Mouse (Mus musculus) macrophage (primary cell): ENCODE data around the gene Dntt. TPM values are rescaled to one million over a fixed set of nuclear protein-coding genes. Genes with fewer than 3 reads are reported as not detected.
A peak's percentile ranks its signal among the peaks of the same experiment; 100 is the strongest.

Experiments
- H3K27ac ChIP-seq: fragments of 350-480 bp; formaldehyde crosslinking; 2 replicates; pipeline ENCODE4 v1.9.0; 2021
- H3K36me3 ChIP-seq: fragments of 350-480 bp; formaldehyde crosslinking; 2 replicates; pipeline ENCODE4 v1.9.0; 2021; ENCODE audit errors: inconsistent target
- H3K4me3 ChIP-seq: fragments of 350-480 bp; formaldehyde crosslinking; 2 replicates; pipeline ENCODE4 v1.9.0; 2021; ENCODE audit errors: inconsistent target
- H3K79me2 ChIP-seq: fragments of 350-480 bp; formaldehyde crosslinking; 2 replicates; pipeline ENCODE4 v1.9.0; 2021; ENCODE audit errors: inconsistent target
- WGBS: methylation state at CpG from one replicate; pipeline ENCODE4 v1.1.7; 2026; ENCODE audit warnings: inconsistent platforms; ENCODE audit not compliant: missing documents; 5-methylcytosine and 5-hydroxymethylcytosine counted together
- polyA plus RNA-seq: library from polyadenylated mRNA; stranded (reverse); fragments of 250-400 nt; gene quantifications from 3 replicates; pipeline ENCODE4 v1.2.4, GENCODE M21; 2018; ENCODE audit warnings: inconsistent platforms

Dntt gene
- polyA plus RNA-seq, 1 experiment from 2014 or later = 0.23 TPM

DNA sequence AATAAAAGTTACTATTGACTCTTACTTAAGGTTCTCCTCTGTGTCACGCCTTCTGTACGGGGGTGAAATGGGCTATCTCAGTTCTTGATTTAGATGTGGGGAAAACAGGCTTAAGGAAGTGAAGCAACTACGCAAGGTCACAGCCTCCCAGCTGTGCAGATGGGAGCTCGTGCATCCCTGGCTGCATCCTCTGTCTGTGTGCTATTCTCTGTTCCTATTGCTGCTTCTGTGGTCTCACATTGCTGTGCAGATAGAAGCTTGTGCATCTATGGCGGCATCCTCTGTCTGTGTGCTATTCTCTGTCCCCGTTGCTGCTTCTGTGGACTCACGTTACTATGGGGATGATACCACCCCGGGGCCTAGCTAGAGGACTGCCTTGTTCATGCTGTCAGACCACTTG, 2.5 kb upstream of the Dntt start:
- 38% methylated on average over 8 of the region's 8 CpGs for WGBS
- Histone ChIP-seq H3K79me2 (no peaks in the 10 kb centered on the region), H3K4me3 (no peak overlapping the region), H3K36me3 (no peaks in the 10 kb centered on the region), H3K27ac (no peak overlapping the region)

DNA sequence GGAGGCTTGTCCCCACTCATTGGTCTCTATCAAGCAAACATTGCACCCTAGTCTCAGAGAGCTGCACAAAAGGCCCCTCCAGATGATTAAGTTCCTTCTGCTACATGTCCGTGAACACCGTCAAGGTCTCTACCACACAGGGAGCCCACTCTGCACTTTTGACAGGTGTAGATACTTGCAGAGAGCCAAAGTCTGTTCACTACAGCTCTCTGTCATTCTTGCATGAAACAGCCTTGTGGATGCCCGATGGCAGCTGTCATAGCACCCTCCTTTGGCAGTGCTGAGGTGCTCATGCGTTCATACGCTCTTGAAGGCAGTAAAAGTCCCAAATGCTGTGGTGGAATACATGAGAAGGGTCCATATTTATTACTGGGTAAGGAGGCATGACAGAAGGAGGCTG, 2.1 kb upstream of the Dntt start:
- no peaks in the 10 kb centered on the region for H3K79me2 ChIP-seq
- H3K36me3 ChIP-seq = no peaks in the 10 kb centered on the region
- H3K27ac ChIP-seq = no peak overlapping the region
- H3K4me3 ChIP-seq = no peak overlapping the region
- WGBS = 83% methylated on average over 5 of the region's 5 CpGs

DNA sequence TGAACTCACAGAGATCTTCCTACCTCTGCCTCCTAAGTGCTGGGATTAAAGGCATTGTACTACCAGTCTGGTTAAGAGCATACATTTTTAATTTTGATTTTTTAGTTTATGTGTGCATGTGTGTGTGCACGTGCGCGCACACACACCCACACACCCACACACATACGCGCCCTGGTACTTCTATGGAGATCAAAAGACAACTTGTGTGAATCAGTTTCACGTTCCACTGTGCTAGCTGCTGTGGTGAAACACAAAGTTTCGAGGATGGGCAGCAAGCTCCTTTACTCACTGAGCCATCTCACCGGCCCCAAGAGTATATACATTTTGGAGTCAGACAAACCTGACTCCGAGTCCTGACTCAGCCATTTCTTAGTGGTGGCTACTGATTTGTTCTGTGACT, 1.5 kb upstream of the Dntt start:
- Histone ChIP-seq H3K4me3 (no peak overlapping the region), H3K79me2 (no peaks in the 10 kb centered on the region), H3K36me3 (no peaks in the 10 kb centered on the region), H3K27ac (no peak overlapping the region)
- 91% methylated on average over 9 of the region's 9 CpGs for WGBS

DNA sequence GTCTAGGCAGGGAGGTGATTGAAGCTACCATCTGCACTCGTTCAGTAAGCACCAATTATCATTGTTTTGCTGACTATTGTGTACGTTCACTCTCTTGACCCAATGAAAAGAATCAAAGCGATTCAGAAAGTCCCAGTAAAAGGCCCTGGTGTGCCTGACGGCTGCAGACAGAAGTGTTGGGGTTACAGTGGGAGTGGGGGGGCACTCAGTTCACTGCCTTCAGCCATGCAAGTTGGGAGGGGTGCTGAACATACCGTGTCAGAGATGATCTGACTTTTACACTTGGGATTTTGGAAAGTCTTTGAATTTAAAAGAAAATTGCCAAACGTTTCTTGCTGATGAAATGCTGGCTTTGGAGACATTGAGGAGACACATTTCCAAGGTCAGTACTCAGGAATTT, 1.1 kb downstream of the Dntt start:
- H3K4me3 ChIP-seq = no peak overlapping the region
- 65% methylated on average over 6 of the region's 6 CpGs for WGBS

DNA sequence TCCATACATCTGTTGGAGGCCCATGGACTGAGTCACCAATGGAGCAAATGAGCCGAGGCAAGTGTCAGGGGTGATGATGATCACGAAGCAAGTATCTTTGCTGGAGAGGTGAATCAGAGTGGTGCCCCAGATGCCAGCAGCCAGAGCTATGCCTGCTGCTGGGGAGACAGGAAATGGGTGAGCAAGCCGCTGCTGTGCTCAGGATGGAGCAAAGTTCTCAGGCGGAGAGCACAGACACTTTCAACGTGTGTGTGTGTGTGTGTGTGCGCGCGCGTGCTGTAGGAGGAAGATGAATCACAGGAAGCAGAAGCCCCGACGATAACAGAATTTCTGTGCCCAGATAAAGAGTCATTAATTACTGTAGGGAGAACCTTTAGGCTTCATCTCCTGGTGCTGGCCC, 1.9 kb downstream of the Dntt start:
- no peaks in the 10 kb centered on the region for H3K36me3 ChIP-seq
- WGBS = 6% methylated on average over 11 of the region's 11 CpGs
- H3K79me2 ChIP-seq = no peaks in the 10 kb centered on the region
- H3K4me3 ChIP-seq = no peak overlapping the region
- peak overlapping the region; percentile 17 for H3K27ac ChIP-seq

More for the DNA sequence above, 1.1 kb downstream of the Dntt start:
- Histone ChIP-seq H3K36me3 (no peaks in the 10 kb centered on the region), H3K79me2 (no peaks in the 10 kb centered on the region), H3K27ac (no peak overlapping the region)

DNA sequence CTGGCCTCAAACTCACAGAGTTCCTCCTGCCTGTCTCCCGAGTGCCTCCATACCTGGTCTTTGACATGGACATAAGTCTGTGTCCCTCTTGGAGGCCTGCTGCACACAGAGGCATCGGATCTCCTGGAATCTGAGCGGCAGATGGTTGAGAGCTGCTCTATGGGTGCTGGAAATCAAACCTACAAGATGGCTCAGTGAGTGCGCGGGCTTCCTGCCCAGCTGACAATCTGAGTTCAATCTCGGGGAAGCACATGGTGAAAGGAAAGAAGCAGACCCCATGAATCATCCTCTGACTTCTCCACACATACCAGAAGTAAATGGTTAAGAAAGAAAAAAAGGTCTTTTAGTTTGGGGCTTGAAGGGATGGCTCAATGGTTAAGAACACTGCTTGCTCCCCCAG, 2.8 kb downstream of the Dntt start:
- H3K4me3 ChIP-seq = no peak overlapping the region
- no peak overlapping the region for H3K27ac ChIP-seq
- H3K79me2 ChIP-seq = no peaks in the 10 kb centered on the region
- H3K36me3 ChIP-seq = no peaks in the 10 kb centered on the region
- WGBS = 42% methylated on average over 6 of the region's 6 CpGs

DNA sequence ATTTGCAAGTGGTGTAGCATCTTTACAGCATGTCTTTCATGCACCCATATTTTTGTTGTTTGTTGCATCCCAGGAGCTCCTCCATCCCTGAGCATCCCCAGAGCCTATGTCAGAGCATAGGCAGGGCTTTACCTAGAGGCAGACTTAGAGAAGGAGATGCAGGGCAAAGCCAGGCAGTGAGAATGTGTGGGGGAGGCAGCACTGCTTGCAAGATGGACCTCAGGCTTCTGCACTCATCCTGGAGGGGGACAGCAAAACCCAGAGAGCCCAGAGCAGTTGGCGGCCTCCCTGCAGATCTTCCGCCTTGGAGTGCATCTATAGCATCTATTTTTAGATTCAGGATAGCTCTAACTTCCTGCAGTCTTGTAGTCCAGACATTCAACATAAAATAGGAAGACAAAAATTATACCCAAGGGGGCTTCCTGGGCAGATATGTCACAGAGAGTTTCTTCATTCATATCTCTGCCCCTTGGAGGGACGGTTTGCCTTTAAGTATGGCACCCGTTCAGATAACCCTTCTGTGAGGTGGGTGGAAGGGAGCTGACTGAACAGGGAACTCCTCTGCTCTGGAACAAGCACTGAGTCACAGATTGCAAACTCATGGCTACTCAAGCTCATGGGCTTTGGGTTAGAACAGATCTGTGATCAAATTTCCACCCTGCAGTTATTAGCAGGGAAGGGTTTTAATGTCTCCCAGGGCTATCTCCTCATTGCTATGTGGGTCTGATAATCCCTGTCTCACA, 6.9 kb downstream of the Dntt start:
- Histone ChIP-seq H3K36me3 (no peaks in the 10 kb centered on the region), H3K4me3 (no peak overlapping the region), H3K27ac (no peak overlapping the region), H3K79me2 (no peaks in the 10 kb centered on the region)
- WGBS = 18% methylated on average over 4 of the region's 4 CpGs

DNA sequence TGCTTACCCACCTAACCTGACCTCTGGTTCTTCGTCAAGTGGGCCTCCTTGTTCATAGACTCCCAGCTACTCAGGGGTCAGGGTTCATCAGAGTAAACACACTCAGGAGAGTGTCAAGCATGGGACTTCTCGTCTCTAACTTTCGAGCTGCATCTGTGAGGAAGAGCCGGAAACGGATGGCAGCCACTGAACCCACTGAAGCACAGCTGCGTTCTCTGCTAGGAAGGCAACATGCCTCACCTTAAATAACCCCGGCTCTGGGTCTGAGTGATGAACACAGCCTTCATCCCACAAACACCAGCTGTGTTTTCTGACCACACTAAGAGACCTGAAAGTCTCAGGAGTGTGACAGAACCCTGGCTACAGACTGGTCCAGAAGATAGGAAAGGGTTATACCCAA, 10.0 kb downstream of the Dntt start:
- WGBS = 22% methylated on average over 7 of the region's 7 CpGs
- Histone ChIP-seq H3K4me3 (no peak overlapping the region), H3K27ac (no peak overlapping the region), H3K36me3 (no peaks in the 10 kb centered on the region), H3K79me2 (no peaks in the 10 kb centered on the region)

DNA sequence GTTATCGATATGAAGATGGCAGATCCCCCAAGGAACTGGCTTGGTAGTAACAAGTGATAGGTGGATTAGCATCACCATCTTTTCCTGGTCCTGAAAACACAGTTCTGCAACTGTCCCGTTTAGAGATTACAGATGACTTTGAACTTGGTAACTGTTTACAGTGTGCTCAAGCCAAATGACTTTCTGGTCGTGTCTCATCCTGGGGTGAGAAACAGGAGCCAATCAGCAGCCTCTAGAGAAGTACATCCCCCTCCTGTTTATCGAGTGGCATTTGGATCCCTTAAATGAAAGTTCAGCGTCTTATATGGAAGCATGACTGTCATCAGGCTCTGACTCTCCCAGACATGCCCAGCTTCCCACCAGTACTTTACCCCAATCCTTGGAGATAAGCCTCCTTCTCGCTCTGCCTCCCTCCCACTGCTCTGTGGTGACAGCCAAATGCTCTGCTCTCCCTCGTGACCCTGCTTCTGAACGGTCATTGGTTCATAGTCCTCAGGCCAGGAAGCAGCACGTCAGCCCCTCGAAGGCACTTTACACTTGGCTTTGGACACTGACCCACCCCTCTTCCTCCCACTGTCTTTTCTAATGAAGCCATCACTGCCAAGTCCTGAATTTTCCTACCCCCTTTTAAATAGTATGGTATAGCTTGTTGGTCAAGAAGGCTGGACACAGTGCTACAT, 16.2 kb downstream of the Dntt start:
- H3K27ac ChIP-seq = no peak overlapping the region
- no peaks in the 10 kb centered on the region for H3K79me2 ChIP-seq
- no peaks in the 10 kb centered on the region for H3K36me3 ChIP-seq
- no peak overlapping the region for H3K4me3 ChIP-seq
- WGBS = 85% methylated on average over 10 of the region's 10 CpGs

DNA sequence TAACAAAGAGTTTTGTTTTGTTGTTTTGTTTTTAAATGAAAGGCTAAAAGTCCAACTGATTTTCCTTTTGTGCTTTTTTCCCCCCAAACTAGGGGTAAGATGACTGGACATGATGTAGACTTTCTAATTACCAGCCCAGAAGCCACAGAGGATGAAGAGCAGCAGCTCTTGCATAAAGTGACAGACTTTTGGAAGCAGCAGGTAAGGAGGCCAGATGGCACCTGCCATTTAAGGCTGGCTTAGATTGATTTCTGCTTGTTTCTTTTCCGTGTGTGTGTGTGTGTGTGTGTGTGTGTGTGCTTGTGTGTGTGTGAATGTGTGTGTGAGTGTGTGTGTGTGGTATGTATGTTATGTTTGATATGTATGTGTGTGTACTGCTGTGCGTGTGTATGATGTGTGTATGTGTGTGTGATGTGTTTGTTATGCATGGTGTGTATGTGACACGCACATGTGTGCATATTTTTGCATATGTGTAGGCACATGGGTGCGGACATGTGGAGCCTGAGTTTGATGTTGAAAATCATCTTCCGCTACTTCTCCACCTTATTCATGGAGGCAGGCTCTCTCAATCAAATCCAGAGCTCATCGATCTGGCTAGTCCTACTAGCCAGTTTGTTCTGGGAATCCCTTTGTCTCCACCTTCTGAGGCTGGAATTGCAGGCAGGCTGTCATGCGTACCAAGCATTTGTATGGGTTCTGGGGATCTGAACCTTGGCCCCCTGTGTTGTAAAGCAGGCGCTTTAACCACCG, 18.5 kb downstream of the Dntt start:
- Histone ChIP-seq H3K27ac (no peak overlapping the region), H3K79me2 (no peaks in the 10 kb centered on the region), H3K4me3 (no peak overlapping the region), H3K36me3 (no peaks in the 10 kb centered on the region)
- 93% methylated on average over 9 of the region's 9 CpGs for WGBS

DNA sequence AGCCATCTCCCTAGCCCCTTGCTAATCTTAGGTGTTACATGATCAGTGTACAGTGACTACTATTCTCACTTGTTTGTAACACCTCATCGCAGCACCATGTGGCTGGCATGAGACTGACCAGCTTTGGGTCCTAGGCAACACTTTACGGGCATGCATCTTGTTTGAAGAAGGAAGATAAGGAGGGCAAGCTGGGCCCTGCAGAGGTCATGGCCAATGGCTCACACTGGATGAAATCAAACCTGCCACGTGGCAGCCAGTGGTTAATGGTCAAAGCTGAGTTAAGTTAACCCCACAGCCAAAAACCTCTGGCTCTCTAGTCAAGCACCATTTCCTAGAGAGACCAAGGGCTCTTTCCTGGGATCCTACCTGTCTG, 19.1 kb downstream of the Dntt start:
- H3K27ac ChIP-seq = no peak overlapping the region
- 95% methylated on average over 3 of the region's 3 CpGs for WGBS
- H3K4me3 ChIP-seq = no peak overlapping the region
- no peaks in the 10 kb centered on the region for H3K36me3 ChIP-seq
- H3K79me2 ChIP-seq = no peaks in the 10 kb centered on the region

DNA sequence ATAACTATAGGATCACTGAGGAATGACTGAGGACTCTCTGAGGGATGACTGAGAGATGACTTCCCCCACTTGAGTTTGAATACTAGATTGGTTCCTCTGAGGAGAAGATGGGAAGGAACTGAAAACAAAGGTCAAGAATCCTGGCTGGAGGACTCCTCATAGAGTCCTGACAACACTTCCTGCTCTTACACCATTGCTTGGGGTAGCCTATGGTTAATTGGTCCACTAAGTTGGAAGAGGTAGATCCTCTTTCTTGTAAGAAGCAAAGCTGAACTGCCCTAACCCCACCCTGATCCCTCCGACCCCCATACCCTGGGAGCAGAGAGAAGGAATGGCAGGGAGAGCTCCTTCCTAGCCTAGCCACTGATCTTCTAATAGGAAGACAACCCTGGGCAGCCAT, 22.6 kb downstream of the Dntt start:
- Histone ChIP-seq H3K79me2 (no peaks in the 10 kb centered on the region), H3K27ac (no peak overlapping the region), H3K4me3 (no peak overlapping the region), H3K36me3 (no peaks in the 10 kb centered on the region)
- 40% methylated on average over 1 of the region's 1 CpGs for WGBS

DNA sequence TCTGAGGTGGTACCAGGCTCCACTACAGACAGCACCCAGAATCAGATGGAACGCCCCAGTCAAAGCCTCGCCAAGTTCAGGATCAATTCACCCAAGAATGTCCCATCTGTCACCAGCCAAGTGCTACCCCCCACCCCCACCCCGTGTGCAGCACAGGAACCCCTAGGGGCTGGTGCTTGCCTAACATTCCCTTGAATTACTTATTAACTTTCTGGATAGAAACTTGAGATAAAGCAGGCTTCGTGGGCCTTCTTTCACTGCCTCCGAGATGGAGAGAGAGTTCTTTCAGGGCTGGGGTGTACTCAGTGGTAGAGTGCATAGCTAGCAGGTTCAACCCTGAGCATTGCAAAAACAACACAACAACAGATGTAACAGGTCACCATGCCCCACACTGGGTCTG, 23.2 kb downstream of the Dntt start:
- Histone ChIP-seq H3K27ac (no peak overlapping the region), H3K4me3 (no peak overlapping the region), H3K79me2 (no peaks in the 10 kb centered on the region), H3K36me3 (no peaks in the 10 kb centered on the region)
- WGBS = 78% methylated on average over 4 of the region's 5 CpGs

DNA sequence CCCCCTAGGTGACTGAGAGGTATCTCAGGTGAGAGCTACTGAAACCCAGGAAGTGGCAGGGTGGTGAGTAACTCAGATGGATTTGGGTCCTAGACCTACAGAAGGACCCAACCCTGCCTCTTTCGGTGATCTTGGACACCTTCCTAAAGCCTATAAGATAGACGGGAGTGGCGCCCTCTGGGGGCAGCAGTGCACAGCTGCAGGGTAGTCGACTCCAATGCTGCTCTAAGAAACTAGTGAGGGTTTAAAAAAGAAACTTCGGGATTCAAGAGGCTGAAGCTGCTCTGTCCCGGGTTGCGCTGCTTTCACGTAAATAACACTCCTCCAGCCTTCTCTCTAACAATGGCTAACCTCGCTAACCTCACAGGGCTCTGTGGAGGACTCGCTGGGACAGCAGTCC, 24.5 kb downstream of the Dntt start:
- Histone ChIP-seq H3K4me3 (no peak overlapping the region), H3K79me2 (no peaks in the 10 kb centered on the region), H3K27ac (no peak overlapping the region), H3K36me3 (no peaks in the 10 kb centered on the region)
- 40% methylated on average over 10 of the region's 10 CpGs for WGBS

DNA sequence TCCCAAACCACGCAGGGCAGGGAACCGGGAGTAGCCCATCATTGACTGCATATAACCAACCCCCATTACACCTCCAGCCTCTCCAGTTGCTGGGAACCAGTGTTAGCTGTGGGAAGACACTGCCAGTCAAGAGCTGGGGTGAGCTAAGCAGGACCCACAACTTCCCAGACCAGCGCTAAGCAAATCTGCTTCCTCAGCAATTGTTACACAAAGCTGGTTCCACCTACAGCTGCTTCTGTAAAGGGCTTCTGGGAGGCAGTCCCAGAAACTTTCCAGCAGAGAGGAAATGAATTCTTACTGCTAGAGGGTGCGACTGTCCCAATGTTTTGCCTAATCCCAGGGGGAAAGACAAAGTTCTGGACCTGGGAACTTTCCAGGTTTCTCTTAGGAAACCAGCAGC, 25.6 kb downstream of the Dntt start:
- Histone ChIP-seq H3K4me3 (no peak overlapping the region), H3K79me2 (no peaks in the 10 kb centered on the region), H3K36me3 (no peaks in the 10 kb centered on the region), H3K27ac (no peak overlapping the region)
- WGBS = 89% methylated on average over 4 of the region's 4 CpGs
